Mouse (Mus musculus): ENCODE measurements at regions not wholly inside any gene's neighbourhood (a gene's known extent, or its start where the extent isn't known, plus 50 kb on each side); places are given as distances from the start of the nearest gene placed in this dataset.

- no peak for TF ChIP-seq CTCF (conservative IDR thresholded peaks at IDR 0.05; ENCODE audit: low read length)
- no peak for TF ChIP-seq NANOG (IDR thresholded peaks at IDR 0.05; ENCODE audit: borderline replicate concordance, low read length)
- no peak for TF ChIP-seq POU5F1 (IDR thresholded peaks at IDR 0.05; ENCODE audit: borderline replicate concordance, low read length)
These were observed 1304.3 kb upstream of the Tenm2 start for GRCm38 (mm10) chr11:38540097-38540496.
